Mouse (Mus musculus) embryonic facial prominence, embryonic 14.5 days (tissue): ENCODE measurements around the gene Abca4. TPM values are rescaled to one million over a fixed set of nuclear protein-coding genes. Genes with fewer than 3 reads are reported as not detected.

Experiments
- ATAC-seq: fragments of 200-750 bp; cut with Nextera tagmentation; 2 replicates; pipeline ENCODE4 v1.8.0; 2017; ENCODE audit warnings: low read depth, moderate number of reproducible peaks, moderate TSS enrichment
- DNase-seq: peaks from one replicate; pipeline ENCODE4 v3.0.0-alpha.2; 2015; ENCODE audit warnings: low spot score
- H3K27ac ChIP-seq: fragments of 300-500 bp; sonication (generic); replicated peaks from 2 replicates; pipeline ENCODE4 v1.5.1; 2014; ENCODE audit warnings: low read depth, mild to moderate bottlenecking, low read length, moderate library complexity
- H3K27me3 ChIP-seq: fragments of 300-500 bp; sonication (generic); replicated peaks from 2 replicates; pipeline ENCODE4 v1.6.1; 2014; ENCODE audit warnings: low read length; ENCODE audit not compliant: control insufficient read depth, insufficient read depth
- H3K36me3 ChIP-seq: fragments of 300-500 bp; sonication (generic); 2 replicates; pipeline ENCODE4 v1.6.1; 2014; ENCODE audit warnings: low read length, mixed read lengths; ENCODE audit not compliant: control insufficient read depth, insufficient read depth
- H3K4me1 ChIP-seq: fragments of 300-500 bp; sonication (generic); 2 replicates; pipeline ENCODE4 v1.6.1; 2014; ENCODE audit warnings: antibody characterized with exemption, low read length; ENCODE audit not compliant: control insufficient read depth, insufficient read depth
- H3K4me2 ChIP-seq: fragments of 300-500 bp; sonication (generic); 2 replicates; pipeline ENCODE4 v1.6.1; 2014; ENCODE audit warnings: low read depth, mild to moderate bottlenecking, low read length, moderate library complexity, mixed read lengths
- H3K4me3 ChIP-seq: fragments of 300-500 bp; sonication (generic); 2 replicates; pipeline ENCODE4 v1.5.1; 2014; ENCODE audit warnings: low read depth, mild to moderate bottlenecking, low read length
- H3K9ac ChIP-seq: fragments of 300-500 bp; sonication (generic); 2 replicates; pipeline ENCODE4 v1.6.1; 2014; ENCODE audit warnings: low read depth, mild to moderate bottlenecking, low read length, moderate library complexity, mixed read lengths
- H3K9me3 ChIP-seq: fragments of 300-500 bp; sonication (generic); 2 replicates; pipeline ENCODE4 v1.6.1; 2016; ENCODE audit warnings: low read length; ENCODE audit not compliant: control insufficient read depth
- WGBS: fragments of 180-500 bp; shearing (Covaris S2); extraction: QIAGEN DNeasy Blood & Tissue Kit; methylation state at CpG from one replicate; pipeline ENCODE4 v1.1.7; 2014; 5-methylcytosine and 5-hydroxymethylcytosine counted together
- polyA plus RNA-seq: library from polyadenylated mRNA; unstranded; fragments of >200 nt; fragmentation: Nextera tagmentation; extraction: Ambion mirVana; gene quantifications from 2 replicates; pipeline ENCODE4 v1.2.1, GENCODE M21; 2014

Gene Abca4
- polyA plus RNA-seq, 1 experiment from 2014 or later = 1.5 TPM

DNA sequence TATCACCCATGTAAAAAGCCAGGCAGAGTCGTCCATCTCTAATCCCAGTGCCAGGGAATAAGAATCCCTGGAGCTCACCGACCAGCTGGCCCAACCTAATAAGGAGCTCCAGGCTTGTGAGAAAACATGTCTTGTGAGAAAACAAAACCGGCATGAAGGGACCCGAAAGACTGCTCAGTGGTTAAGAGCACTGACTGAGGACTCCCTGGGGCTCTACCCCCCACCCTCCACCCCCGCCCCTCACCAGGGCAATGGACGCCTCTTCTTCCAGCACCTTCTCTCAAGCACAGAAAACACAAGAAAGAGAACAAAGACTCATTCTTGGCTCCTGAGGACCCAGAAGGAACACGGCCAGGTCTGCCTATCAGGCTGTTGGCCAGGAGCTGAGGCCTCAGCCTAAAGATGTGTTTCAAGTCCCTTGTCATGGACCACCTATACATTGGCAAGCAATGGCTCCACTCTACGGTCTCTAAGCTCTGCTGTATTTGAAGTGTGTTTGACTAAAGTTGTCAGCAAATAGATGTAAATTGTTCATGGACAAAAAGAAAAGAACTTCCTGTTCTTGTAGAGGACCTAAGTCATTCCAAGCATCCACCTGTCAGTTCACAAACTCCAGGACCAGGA is 23.1 kb upstream of the Abca4 start:
- Histone ChIP-seq H3K36me3 (peaks cover 15% of the 10 kb centered on the region), H3K27me3 (no peaks in the 10 kb centered on the region), H3K27ac (no peak overlapping the region), H3K4me3 (no peak overlapping the region), H3K4me2 (no peak overlapping the region), H3K9ac (no peak overlapping the region), H3K4me1 (no peaks in the 10 kb centered on the region), H3K9me3 (no peaks in the 10 kb centered on the region)
- DNase-seq = no peak
- no peak for ATAC-seq
- 86% methylated on average over 8 of the region's 8 CpGs for whole genome bisulfite sequencing

DNA sequence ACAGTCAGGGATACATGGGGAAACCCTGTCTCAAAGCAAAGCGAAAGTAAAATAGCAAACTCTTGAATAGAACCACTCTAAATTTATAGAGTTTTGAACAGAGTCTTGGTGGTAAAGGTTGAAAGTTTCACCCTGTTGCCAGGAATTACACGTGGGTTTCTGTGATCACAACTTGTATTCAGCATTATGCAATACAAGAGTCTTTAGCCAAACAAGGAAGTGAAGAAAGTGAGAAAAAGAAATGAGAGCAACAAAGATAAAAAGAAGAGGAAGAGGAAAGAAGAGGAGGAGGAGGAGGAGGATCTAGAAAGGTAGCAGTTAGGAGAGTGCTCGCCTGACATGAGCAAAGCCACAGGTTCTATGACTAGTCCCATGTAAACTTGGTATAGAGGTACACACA is 21.9 kb upstream of the Abca4 start:
- ATAC-seq = no peak
- Histone ChIP-seq H3K9ac (no peak overlapping the region), H3K27me3 (no peaks in the 10 kb centered on the region), H3K36me3 (peaks cover 7% of the 10 kb centered on the region), H3K4me2 (no peak overlapping the region), H3K9me3 (no peaks in the 10 kb centered on the region), H3K4me1 (no peaks in the 10 kb centered on the region; the same call in 1 of the 2 replicates), H3K4me3 (no peak overlapping the region), H3K27ac (no peak overlapping the region)
- 81% methylated on average over 3 of the region's 3 CpGs for WGBS
- DNase-seq = no peak

DNA sequence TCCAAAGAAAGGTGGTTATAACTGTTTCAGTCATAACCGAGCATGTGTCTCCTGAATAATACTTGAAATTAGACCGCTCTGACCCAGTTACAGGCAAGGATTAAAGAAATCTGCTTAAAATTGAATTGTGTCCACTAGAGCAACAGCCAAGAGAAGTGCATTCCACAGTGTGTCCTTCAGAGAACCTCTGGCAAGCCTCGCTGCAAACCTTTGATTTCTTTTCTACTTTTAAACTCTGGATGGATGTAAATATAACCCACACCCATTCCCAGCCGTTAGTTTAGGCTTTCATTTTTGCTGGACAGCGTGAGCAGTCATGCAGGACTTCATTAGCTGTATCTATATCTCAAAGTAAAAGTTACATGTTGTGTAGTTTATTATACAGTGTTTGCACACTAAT is 17.6 kb upstream of the Abca4 start:
- DNase-seq = peak; percentile 78
- H3K4me3 ChIP-seq = no peak overlapping the region
- no peaks in the 10 kb centered on the region for H3K27me3 ChIP-seq
- 45% methylated on average over 5 of the region's 5 CpGs for WGBS
- H3K36me3 ChIP-seq = no peaks in the 10 kb centered on the region
- no peaks in the 10 kb centered on the region for H3K9me3 ChIP-seq
- peak; percentile 50; the same call in 1 of the 2 replicates for ATAC-seq
- H3K27ac ChIP-seq = no peak overlapping the region
- H3K4me2 ChIP-seq = no peak overlapping the region
- no peak overlapping the region for H3K9ac ChIP-seq
- H3K4me1 ChIP-seq = no peaks in the 10 kb centered on the region; the same call in 1 of the 2 replicates

DNA sequence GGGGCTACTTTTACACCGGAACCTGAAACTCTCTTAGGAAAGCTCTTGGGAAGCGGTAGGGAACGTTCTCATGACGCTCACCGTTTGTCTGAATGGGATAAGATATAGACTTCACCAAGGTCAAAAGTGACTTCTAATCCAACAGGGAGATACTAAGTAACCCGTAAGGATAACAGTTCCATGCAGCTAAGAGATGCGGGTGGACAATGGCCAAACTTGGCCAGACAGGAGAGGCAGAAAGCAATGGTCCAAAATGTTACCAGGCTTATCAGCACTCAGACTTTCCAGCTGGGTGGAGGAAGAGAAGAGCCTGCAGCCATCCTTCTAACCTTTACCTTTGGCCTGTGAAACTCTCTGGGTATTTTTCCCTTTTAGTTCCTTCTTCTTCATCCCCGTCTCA is 16.5 kb upstream of the Abca4 start:
- H3K36me3 ChIP-seq = no peaks in the 10 kb centered on the region
- no peak overlapping the region for H3K27ac ChIP-seq
- ATAC-seq (no peak), DNase-seq (no peak)
- no peak overlapping the region for H3K4me3 ChIP-seq
- 90% methylated on average over 8 of the region's 8 CpGs for WGBS
- H3K9ac ChIP-seq = no peak overlapping the region
- no peaks in the 10 kb centered on the region; the same call in 1 of the 2 replicates for H3K4me1 ChIP-seq
- H3K4me2 ChIP-seq = no peak overlapping the region
- no peaks in the 10 kb centered on the region for H3K27me3 ChIP-seq
- H3K9me3 ChIP-seq = no peaks in the 10 kb centered on the region

DNA sequence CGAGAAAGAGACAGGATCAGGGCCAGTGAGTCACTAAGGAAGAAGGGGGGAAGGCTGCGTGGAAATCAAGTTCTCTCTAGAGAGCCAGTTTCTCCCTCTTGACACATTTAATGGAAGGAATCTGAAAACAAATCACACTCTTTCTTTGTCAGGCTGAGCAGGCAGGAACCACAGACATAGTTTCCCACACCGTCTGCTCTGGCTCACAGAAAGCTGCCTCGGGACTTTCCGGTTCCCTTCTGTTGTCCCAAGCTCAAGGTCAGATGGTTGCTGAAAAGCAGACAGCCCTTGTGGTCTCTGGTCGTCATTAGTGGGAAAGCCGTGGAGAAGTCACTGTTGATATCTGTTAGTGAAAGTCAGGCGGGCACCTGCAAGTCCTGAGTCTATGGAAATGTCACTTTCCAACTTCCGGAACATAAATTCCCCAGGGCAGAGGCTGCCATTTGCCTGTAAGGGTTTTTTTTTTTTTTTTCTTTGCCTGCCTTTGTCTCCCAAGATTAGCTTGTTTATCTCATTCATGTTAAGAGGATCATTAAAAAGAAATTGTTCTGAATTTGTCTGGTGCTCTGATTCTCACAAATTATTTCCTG is 10.9 kb upstream of the Abca4 start:
- 27% methylated on average over 9 of the region's 9 CpGs for WGBS

DNA sequence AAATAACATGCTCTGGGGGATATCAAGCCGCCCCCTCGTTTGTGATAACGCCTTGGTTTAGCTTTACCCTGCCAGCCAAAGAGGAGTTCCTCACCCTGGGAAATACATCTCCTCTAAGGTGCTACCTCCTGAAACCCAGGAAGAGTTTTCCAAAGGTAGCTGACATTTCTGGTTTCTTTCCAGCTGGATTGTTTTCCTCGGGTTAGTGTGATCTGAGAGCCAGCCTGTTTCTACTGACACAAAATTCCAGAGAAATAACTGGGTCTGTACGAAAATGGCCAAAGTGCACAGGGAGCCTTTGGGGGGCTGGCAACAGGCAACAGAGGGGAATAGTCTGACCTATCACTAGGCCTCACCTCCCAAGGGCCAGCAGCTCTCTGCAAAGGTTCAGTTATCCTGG is 10.0 kb upstream of the Abca4 start:
- Histone ChIP-seq H3K27ac (no peak overlapping the region), H3K36me3 (no peaks in the 10 kb centered on the region), H3K4me1 (peaks cover 8% of the 10 kb centered on the region; the same call in 1 of the 2 replicates), H3K4me3 (no peak overlapping the region), H3K27me3 (no peaks in the 10 kb centered on the region), H3K4me2 (no peak overlapping the region), H3K9me3 (0 out of 2 replicates have a peak, but pooled peaks cover 6% of the 10 kb centered on the region), H3K9ac (no peak overlapping the region)
- ATAC-seq = no peak
- no peak for DNase-seq
- WGBS = 64% methylated on average over 5 of the region's 5 CpGs

More for the DNA sequence above, 10.9 kb upstream of the Abca4 start:
- DNase-seq (no peak), ATAC-seq (no peak)
- H3K9me3 ChIP-seq = 0 out of 2 replicates have a peak, but pooled peaks cover 6% of the 10 kb centered on the region
- no peaks in the 10 kb centered on the region for H3K27me3 ChIP-seq
- H3K4me2 ChIP-seq = no peak overlapping the region
- peak overlapping the region; percentile 13; the same call in 1 of the 2 replicates for H3K27ac ChIP-seq
- peaks cover 8% of the 10 kb centered on the region; the same call in 1 of the 2 replicates for H3K4me1 ChIP-seq
- no peaks in the 10 kb centered on the region for H3K36me3 ChIP-seq
- no peak overlapping the region for H3K9ac ChIP-seq
- H3K4me3 ChIP-seq = no peak overlapping the region

DNA sequence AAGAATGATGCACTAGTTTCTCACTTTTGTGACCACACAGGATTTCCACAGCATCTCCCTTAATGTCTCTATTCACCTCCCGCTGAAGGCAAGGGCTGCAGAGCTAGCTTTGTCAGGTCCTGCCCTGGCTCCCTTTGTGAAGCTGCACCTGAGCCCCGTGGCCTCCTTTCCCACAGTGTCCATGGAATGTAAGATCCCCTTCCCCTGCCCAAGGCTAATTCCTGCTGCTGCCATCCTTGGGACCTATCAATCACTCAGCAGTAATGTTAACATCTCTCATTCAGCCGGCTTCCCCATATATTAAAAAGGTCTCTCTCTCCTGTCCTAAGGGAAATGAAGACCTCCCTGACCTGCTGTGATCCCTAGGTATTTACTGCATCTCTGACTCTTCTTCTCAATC is 9.2 kb upstream of the Abca4 start:
- H3K4me2 ChIP-seq = no peak overlapping the region
- H3K4me1 ChIP-seq = peaks cover 8% of the 10 kb centered on the region; the same call in 1 of the 2 replicates
- no peak for ATAC-seq
- no peak overlapping the region for H3K4me3 ChIP-seq
- WGBS = 30% methylated on average over 3 of the region's 3 CpGs
- no peak for DNase-seq
- no peaks in the 10 kb centered on the region for H3K27me3 ChIP-seq
- no peaks in the 10 kb centered on the region for H3K36me3 ChIP-seq
- H3K9me3 ChIP-seq = 0 out of 2 replicates have a peak, but pooled peaks cover 6% of the 10 kb centered on the region
- no peak overlapping the region for H3K27ac ChIP-seq
- no peak overlapping the region for H3K9ac ChIP-seq

DNA sequence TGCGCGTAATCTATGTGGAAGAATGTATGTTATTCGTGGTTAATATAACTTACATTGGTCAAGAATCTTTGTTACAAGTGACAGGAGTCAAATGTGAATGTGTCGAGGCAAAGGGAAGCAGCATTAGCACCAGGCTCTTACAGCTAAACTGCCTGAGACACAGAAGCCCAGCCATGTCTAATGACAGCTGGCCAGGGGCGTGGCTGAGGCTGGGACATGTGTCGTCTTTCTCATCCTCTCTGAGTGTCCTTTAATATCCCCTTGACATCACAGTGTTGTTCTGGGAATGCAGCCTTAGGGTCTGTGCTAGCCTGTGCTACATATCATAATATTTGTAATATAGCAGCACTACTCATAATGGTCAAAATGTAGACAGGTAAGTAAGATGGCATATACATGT is 3.7 kb upstream of the Abca4 start:
- ATAC-seq = no peak
- H3K36me3 ChIP-seq = no peaks in the 10 kb centered on the region
- H3K9me3 ChIP-seq = 0 out of 2 replicates have a peak, but pooled peaks cover 6% of the 10 kb centered on the region
- DNase-seq = no peak
- 77% methylated on average over 6 of the region's 6 CpGs for WGBS
- H3K27me3 ChIP-seq = no peaks in the 10 kb centered on the region
- no peak overlapping the region for H3K4me2 ChIP-seq
- H3K4me3 ChIP-seq = no peak overlapping the region
- no peak overlapping the region for H3K9ac ChIP-seq
- H3K4me1 ChIP-seq = peaks cover 26% of the 10 kb centered on the region
- H3K27ac ChIP-seq = no peak overlapping the region

DNA sequence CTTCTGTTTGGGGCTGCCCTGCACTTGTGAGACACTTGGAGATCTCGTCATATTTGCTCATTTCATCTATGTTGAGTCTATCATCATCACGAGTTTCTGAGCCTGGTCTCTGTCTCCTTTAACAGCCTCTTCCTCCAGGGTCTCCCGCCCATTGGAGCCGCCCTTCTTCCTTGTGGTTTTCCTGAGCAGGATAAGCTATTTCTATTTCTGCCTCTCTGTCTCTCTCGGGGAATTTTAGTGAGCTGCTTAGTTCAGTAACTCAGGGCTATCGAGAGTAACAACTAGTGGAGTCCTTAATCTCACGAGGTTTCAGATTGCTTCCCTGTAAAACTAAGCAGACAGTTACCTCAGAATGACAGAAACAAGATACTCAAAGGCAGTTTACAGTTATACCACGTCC is 1.1 kb upstream of the Abca4 start:
- Histone ChIP-seq H3K4me2 (peak overlapping the region; percentile 37), H3K27me3 (no peaks in the 10 kb centered on the region), H3K4me3 (no peak overlapping the region), H3K27ac (0 out of 2 replicates have a peak overlapping the region, but pooled peaks have one; percentile 46), H3K36me3 (no peaks in the 10 kb centered on the region), H3K4me1 (peaks cover 52% of the 10 kb centered on the region), H3K9me3 (no peaks in the 10 kb centered on the region), H3K9ac (no peak overlapping the region)
- 13% methylated on average over 8 of the region's 8 CpGs for WGBS
- DNase-seq (peak; percentile 63), ATAC-seq (no peak)
